Mouse (Mus musculus) hindbrain, embryonic 14.5 days (tissue): ENCODE results near the gene Usp32. TPM values are rescaled to one million over a fixed set of nuclear protein-coding genes. Genes with fewer than 3 reads are reported as not detected.

Source experiments
- ATAC-seq: fragments of 200-750 bp; cut with Nextera tagmentation; 2 replicates; pipeline ENCODE4 v1.8.0; 2017; ENCODE audit warnings: moderate number of reproducible peaks, mild to moderate bottlenecking, moderate TSS enrichment, moderate library complexity; ENCODE audit not compliant: low FRiP score
- DNase-seq: peaks from one replicate; pipeline ENCODE4 v3.0.0-alpha.2; 2015; ENCODE audit warnings: low spot score
- H3K27ac ChIP-seq: fragments of 300-500 bp; sonication (generic); 2 replicates; pipeline ENCODE4 v1.5.1; 2014; ENCODE audit warnings: mild to moderate bottlenecking, moderate library complexity
- H3K27me3 ChIP-seq: fragments of 300-500 bp; sonication (generic); 2 replicates; pipeline ENCODE4 v1.6.1; 2014; ENCODE audit warnings: mild to moderate bottlenecking, low read length, mixed read lengths; ENCODE audit not compliant: control insufficient read depth, insufficient read depth
- H3K36me3 ChIP-seq: fragments of 300-500 bp; sonication (generic); replicated peaks from 2 replicates; pipeline ENCODE4 v1.6.1; 2014; ENCODE audit not compliant: control insufficient read depth, insufficient read depth
- H3K4me1 ChIP-seq: fragments of 300-500 bp; sonication (generic); replicated peaks from 2 replicates; pipeline ENCODE4 v1.6.1; 2014; ENCODE audit warnings: antibody characterized with exemption, low read length, mixed read lengths; ENCODE audit not compliant: control insufficient read depth, insufficient read depth
- H3K4me2 ChIP-seq: fragments of 300-500 bp; sonication (generic); replicated peaks from 2 replicates; pipeline ENCODE4 v1.6.1; 2014; ENCODE audit warnings: mild to moderate bottlenecking, moderate library complexity
- H3K4me3 ChIP-seq: fragments of 300-500 bp; sonication (generic); replicated peaks from 2 replicates; pipeline ENCODE4 v1.5.1; 2014; ENCODE audit warnings: mild to moderate bottlenecking, low read length
- H3K9ac ChIP-seq: fragments of 300-500 bp; sonication (generic); 2 replicates; pipeline ENCODE4 v1.6.1; 2014
- H3K9me3 ChIP-seq: fragments of 300-500 bp; sonication (generic); 2 replicates; pipeline ENCODE4 v1.6.1; 2016; ENCODE audit warnings: low read length; ENCODE audit not compliant: control insufficient read depth
- WGBS: fragments of 180-500 bp; shearing (Covaris S2); extraction: QIAGEN DNeasy Blood & Tissue Kit; methylation state at CpG from one replicate; pipeline ENCODE4 v1.1.7; 2014; 5-methylcytosine and 5-hydroxymethylcytosine counted together
- polyA plus RNA-seq: library from polyadenylated mRNA; unstranded; fragments of >200 nt; fragmentation: Nextera tagmentation; extraction: Ambion mirVana; gene quantifications from 2 replicates; pipeline ENCODE4 v1.2.1, GENCODE M21; 2014

Usp32 gene
- polyA plus RNA-seq, 1 experiment from 2014 or later = 18.8 TPM

DNA sequence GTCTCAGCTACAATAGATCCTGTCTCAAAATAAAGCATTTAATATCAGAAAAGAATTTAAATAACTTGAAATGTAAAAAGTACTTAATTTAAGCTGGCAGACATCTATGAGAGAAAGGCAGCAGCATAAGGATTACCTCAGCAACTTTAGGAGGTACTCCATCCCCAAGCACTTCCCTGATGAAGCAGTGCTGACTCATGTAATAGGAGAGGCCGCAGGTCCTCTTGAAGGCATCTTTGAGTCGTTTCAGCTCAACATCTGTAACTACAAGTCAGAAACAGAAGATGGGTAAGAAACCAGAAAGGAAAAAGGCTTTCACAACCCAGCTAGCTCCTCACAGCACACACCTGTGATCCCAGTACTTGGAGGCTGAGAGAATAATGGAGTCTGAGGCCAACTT is 36.2 kb downstream of the Usp32 start:
- Histone ChIP-seq H3K27ac (no peak overlapping the region), H3K36me3 (peaks cover 20% of the 10 kb centered on the region), H3K27me3 (no peaks in the 10 kb centered on the region), H3K9ac (no peak overlapping the region), H3K4me1 (no peaks in the 10 kb centered on the region), H3K9me3 (no peaks in the 10 kb centered on the region), H3K4me2 (no peak overlapping the region), H3K4me3 (no peak overlapping the region)
- 59% methylated on average over 2 of the region's 2 CpGs for WGBS
- DNase-seq (no peak), ATAC-seq (no peak)

DNA sequence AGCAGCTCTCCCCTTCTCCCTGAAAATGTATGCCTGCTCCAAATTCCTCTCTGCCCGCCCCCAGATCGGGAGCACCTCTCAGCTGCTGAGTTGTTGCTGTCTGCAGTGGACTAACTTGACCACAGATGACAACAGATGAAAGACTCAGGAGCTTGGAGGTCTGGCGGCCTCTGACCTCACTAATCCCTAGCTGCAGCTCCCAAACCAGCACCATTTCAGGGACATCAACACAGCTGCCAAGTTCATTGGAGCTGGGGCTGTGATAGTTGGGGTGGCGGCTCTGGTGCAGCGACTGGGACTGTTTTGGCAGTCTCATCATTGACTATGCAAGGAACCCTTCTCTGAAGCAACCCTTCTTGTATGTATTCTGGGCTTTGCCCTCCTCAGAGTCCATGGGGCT is 44.8 kb downstream of the Usp32 start:
- H3K27ac ChIP-seq = no peak overlapping the region
- no peaks in the 10 kb centered on the region for H3K4me1 ChIP-seq
- DNase-seq = no peak
- no peaks in the 10 kb centered on the region for H3K27me3 ChIP-seq
- no peak overlapping the region for H3K4me2 ChIP-seq
- WGBS = 64% methylated on average over 5 of the region's 5 CpGs
- no peak for ATAC-seq
- H3K9ac ChIP-seq = no peak overlapping the region
- peaks cover 14% of the 10 kb centered on the region for H3K36me3 ChIP-seq
- no peaks in the 10 kb centered on the region for H3K9me3 ChIP-seq
- H3K4me3 ChIP-seq = no peak overlapping the region

DNA sequence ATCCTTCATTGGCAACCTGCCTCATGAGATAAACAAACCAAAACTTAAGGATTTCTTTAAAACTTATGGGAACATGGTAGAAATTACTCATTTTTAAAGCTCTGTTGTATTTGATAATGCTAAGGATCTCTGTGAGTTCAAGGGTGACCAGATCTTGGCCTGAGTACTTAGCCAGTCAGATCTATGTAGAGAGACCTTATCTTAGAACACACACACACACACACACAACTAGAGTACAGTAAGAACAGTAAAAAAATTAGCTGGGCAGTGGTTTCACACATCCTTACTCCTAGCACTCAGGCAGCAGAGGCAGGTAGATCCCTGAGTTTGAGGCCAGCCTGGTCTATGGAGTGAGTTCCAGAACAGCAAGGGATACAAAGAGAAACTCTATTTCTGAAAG is 53.7 kb downstream of the Usp32 start:
- no peak overlapping the region for H3K27ac ChIP-seq
- DNase-seq = no peak
- H3K4me2 ChIP-seq = no peak overlapping the region
- no peaks in the 10 kb centered on the region for H3K27me3 ChIP-seq
- H3K4me3 ChIP-seq = no peak overlapping the region
- H3K9me3 ChIP-seq = no peaks in the 10 kb centered on the region
- no peak for ATAC-seq
- no peaks in the 10 kb centered on the region for H3K4me1 ChIP-seq
- H3K36me3 ChIP-seq = peaks cover 16% of the 10 kb centered on the region; the same call in 1 of the 2 replicates
- no peak overlapping the region for H3K9ac ChIP-seq

GRCm38 (mm10) chr11:85067871-85068270 is 72.1 kb downstream of the Usp32 start:
- H3K27ac ChIP-seq = no peak overlapping the region
- no peaks in the 10 kb centered on the region for H3K9me3 ChIP-seq
- DNase-seq (no peak), ATAC-seq (no peak)
- H3K4me1 ChIP-seq = no peaks in the 10 kb centered on the region
- H3K27me3 ChIP-seq = no peaks in the 10 kb centered on the region
- H3K4me2 ChIP-seq = no peak overlapping the region
- no peak overlapping the region for H3K4me3 ChIP-seq
- H3K36me3 ChIP-seq = peaks cover 8% of the 10 kb centered on the region
- H3K9ac ChIP-seq = no peak overlapping the region
- 98% methylated on average over 4 of the region's 4 CpGs for WGBS

DNA sequence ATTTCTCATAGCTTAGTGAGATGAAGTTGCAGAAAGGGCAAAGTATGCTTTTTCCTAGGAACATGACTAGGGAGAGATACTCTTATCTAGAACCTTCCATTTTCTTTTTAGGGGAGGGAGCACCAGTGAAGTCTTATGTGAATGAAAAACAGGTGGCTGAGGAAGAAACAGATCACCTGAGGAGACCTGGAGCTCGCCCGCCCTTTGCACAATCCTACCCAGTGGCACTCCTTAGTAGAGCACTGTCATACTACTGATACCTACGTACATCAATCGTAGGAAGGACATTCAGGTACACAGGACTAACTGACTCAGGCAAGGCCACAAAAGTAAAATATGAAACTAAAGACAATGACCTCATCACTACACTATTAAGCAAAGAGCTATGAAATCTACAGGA is 81.4 kb downstream of the Usp32 start:
- no peak overlapping the region for H3K27ac ChIP-seq
- H3K36me3 ChIP-seq = peaks cover 26% of the 10 kb centered on the region
- H3K9me3 ChIP-seq = no peaks in the 10 kb centered on the region
- ATAC-seq = no peak
- no peaks in the 10 kb centered on the region for H3K4me1 ChIP-seq
- H3K4me3 ChIP-seq = no peak overlapping the region
- H3K9ac ChIP-seq = no peak overlapping the region
- DNase-seq = no peak
- H3K27me3 ChIP-seq = no peaks in the 10 kb centered on the region
- WGBS = 97% methylated on average over 4 of the region's 4 CpGs
- no peak overlapping the region for H3K4me2 ChIP-seq

- WGBS = 93% methylated on average over 1 of the region's 1 CpGs
- ATAC-seq (no peak), DNase-seq (no peak)
- no peak overlapping the region for H3K27ac ChIP-seq
- no peak overlapping the region for H3K4me3 ChIP-seq
- no peak overlapping the region for H3K9ac ChIP-seq
- H3K4me2 ChIP-seq = no peak overlapping the region
- no peaks in the 10 kb centered on the region for H3K9me3 ChIP-seq
- peaks cover 26% of the 10 kb centered on the region for H3K36me3 ChIP-seq
- H3K27me3 ChIP-seq = no peaks in the 10 kb centered on the region
- H3K4me1 ChIP-seq = no peaks in the 10 kb centered on the region
These were observed 82.4 kb downstream of the Usp32 start for GRCm38 (mm10) chr11:85057544-85057943.

GRCm38 (mm10) chr11:85056901-85057300 is 83.1 kb downstream of the Usp32 start:
- 83% methylated on average over 5 of the region's 5 CpGs for WGBS
- Histone ChIP-seq H3K4me1 (no peaks in the 10 kb centered on the region), H3K9me3 (no peaks in the 10 kb centered on the region), H3K27me3 (no peaks in the 10 kb centered on the region), H3K36me3 (peaks cover 26% of the 10 kb centered on the region), H3K4me3 (no peak overlapping the region), H3K4me2 (no peak overlapping the region), H3K27ac (no peak overlapping the region), H3K9ac (no peak overlapping the region)
- no peak for DNase-seq
- no peak for ATAC-seq

- no peaks in the 10 kb centered on the region for H3K9me3 ChIP-seq
- H3K36me3 ChIP-seq = peaks cover 29% of the 10 kb centered on the region
- H3K27me3 ChIP-seq = no peaks in the 10 kb centered on the region
- ATAC-seq (no peak), DNase-seq (no peak)
- WGBS = 93% methylated on average over 2 of the region's 2 CpGs
- H3K4me1 ChIP-seq = no peaks in the 10 kb centered on the region
- H3K4me3 ChIP-seq = no peak overlapping the region
- no peak overlapping the region for H3K4me2 ChIP-seq
- H3K27ac ChIP-seq = no peak overlapping the region
- no peak overlapping the region for H3K9ac ChIP-seq
These were observed 84.4 kb downstream of the Usp32 start for GRCm38 (mm10) chr11:85055561-85055960.

- Histone ChIP-seq H3K4me3 (no peak overlapping the region), H3K9me3 (no peaks in the 10 kb centered on the region), H3K27me3 (no peaks in the 10 kb centered on the region), H3K9ac (no peak overlapping the region), H3K36me3 (peaks cover 52% of the 10 kb centered on the region), H3K4me2 (no peak overlapping the region), H3K4me1 (no peaks in the 10 kb centered on the region), H3K27ac (no peak overlapping the region)
- ATAC-seq = no peak
- WGBS = 98% methylated on average over 3 of the region's 3 CpGs
- no peak for DNase-seq
These were observed 100.7 kb downstream of the Usp32 start for GRCm38 (mm10) chr11:85039256-85039655.

DNA sequence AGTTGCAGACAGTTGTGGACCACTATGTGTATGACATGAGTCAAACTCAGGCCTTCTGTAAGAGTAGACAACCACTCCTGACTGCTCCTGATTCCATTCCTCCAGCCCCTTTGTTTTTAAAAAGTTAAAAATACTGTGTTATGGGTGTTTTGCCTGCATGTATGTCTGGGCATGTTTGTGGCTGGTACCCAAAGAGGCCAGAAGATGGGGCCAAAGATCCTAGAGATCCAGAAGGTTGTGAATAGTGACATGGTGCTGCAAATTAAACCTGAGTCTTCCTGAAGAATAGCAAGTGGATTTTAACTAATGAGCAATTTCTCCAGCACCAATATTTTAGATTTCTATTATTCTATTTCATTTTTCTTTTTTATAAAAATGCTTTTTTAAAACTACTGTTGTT is 126.8 kb downstream of the Usp32 start:
- Histone ChIP-seq H3K4me2 (no peak overlapping the region), H3K4me1 (no peaks in the 10 kb centered on the region), H3K27ac (no peak overlapping the region), H3K4me3 (no peak overlapping the region), H3K36me3 (peaks cover 71% of the 10 kb centered on the region), H3K27me3 (no peaks in the 10 kb centered on the region), H3K9ac (no peak overlapping the region), H3K9me3 (no peaks in the 10 kb centered on the region)
- DNase-seq (no peak), ATAC-seq (no peak)
